Mouse (Mus musculus): ENCODE results near the gene Zup1. TPM values are rescaled to one million over a fixed set of nuclear protein-coding genes. Genes with fewer than 3 reads are reported as not detected.
"Not testable (repeated sequence)": the region's sequence is repeated elsewhere in the genome, so short reads cannot be mapped to it uniquely, and the experiment has no call there.

Gene Zup1
- total RNA-seq (2021): 10 to 100 TPM; 14.9 to 18.5 TPM

- DNase-seq (ENCODE audit: low spot score in 2 of 2): peak; percentile 83 to 93
- intact Hi-C loops (cut with DNase I): no loop called here
Observed at GRCm38 (mm10) chr10:33950803-33951583, at the start of gene Zup1. Zup1 (minus strand) TSS chr10:33951269.

GRCm38 (mm10) chr10:33998397-33998796, 47.3 kb upstream of the Zup1 start:
- DNase-seq (ENCODE audit: low spot score in 2 of 2): no peak
- intact Hi-C loops (cut with DNase I): no loop called here

GRCm38 (mm10) chr10:33996686-33997085, 45.6 kb upstream of the Zup1 start:
- intact Hi-C loops (cut with DNase I): not testable (repeated sequence)

GRCm38 (mm10) chr10:33986771-33987170, 35.7 kb upstream of the Zup1 start:
- intact Hi-C loops (cut with DNase I): loop anchor here (2.0 kb wide), 1 partner anchor 340 kb away; no protein-coding TSS in a partner anchor
- peak; percentile 78 to 85 for DNase-seq (ENCODE audit: low spot score in 2 of 2)

More at GRCm38 (mm10) chr10:33996686-33997085, 45.6 kb upstream of the Zup1 start:
- peak in 1 of 2 experiments; percentile 15 for DNase-seq (ENCODE audit: low spot score in 2 of 2)

GRCm38 (mm10) chr10:33974781-33975494, 23.9 kb upstream of the Zup1 start:
- intact Hi-C loops (cut with DNase I): no loop called here

GRCm38 (mm10) chr10:33952509-33952908, 1.4 kb upstream of the Zup1 start:
- intact Hi-C loops (cut with DNase I): no loop called here
- DNase-seq (ENCODE audit: low spot score in 2 of 2): no peak

More at GRCm38 (mm10) chr10:33974781-33975494, 23.9 kb upstream of the Zup1 start:
- no peak for DNase-seq (ENCODE audit: low spot score in 2 of 2)

GRCm38 (mm10) chr10:33946336-33946735, 4.7 kb downstream of the Zup1 start:
- intact Hi-C loops (cut with DNase I): no loop called here
- peak; percentile 16 to 70 for DNase-seq (ENCODE audit: low spot score in 2 of 2)

- intact Hi-C loops (cut with DNase I): no loop called here
- DNase-seq (ENCODE audit: low spot score in 2 of 2): no peak
Observed at GRCm38 (mm10) chr10:33945390-33945789, 5.7 kb downstream of the Zup1 start.

- intact Hi-C loops (cut with DNase I): no loop called here
- DNase-seq (ENCODE audit: low spot score in 2 of 2): no peak
Observed at GRCm38 (mm10) chr10:33940702-33941101, 10.4 kb downstream of the Zup1 start.

GRCm38 (mm10) chr10:33905489-33905888, 45.6 kb downstream of the Zup1 start:
- intact Hi-C loops (cut with DNase I): no loop called here
- no peak for DNase-seq (ENCODE audit: low spot score in 2 of 2)

- DNase-seq (ENCODE audit: low spot score in 2 of 2): peak; percentile 60 to 71
Observed at GRCm38 (mm10) chr10:33904530-33905481, 46.3 kb downstream of the Zup1 start, which contains the start of gene Rsph4a. Rsph4a (plus strand) TSS chr10:33905111.

GRCm38 (mm10) chr10:33901520-33901919, 49.5 kb downstream of the Zup1 start:
- intact Hi-C loops (cut with DNase I); DNase-seq (ENCODE audit: low spot score in 2 of 2): not testable (repeated sequence)

More at GRCm38 (mm10) chr10:33904530-33905481, 46.3 kb downstream of the Zup1 start, which contains the start of gene Rsph4a:
- intact Hi-C loops (cut with DNase I): no loop called here

- DNase-seq (ENCODE audit: low spot score in 2 of 2); intact Hi-C loops (cut with DNase I): not testable (repeated sequence)
Observed at GRCm38 (mm10) chr10:33882411-33882810, 68.7 kb downstream of the Zup1 start.

- intact Hi-C loops (cut with DNase I): no loop called here
- no peak for DNase-seq (ENCODE audit: low spot score in 2 of 2)
Observed at GRCm38 (mm10) chr10:33872672-33873398, 78.2 kb downstream of the Zup1 start.

GRCm38 (mm10) chr10:33870441-33870840, 80.6 kb downstream of the Zup1 start:
- no peak for DNase-seq (ENCODE audit: low spot score in 2 of 2)
- intact Hi-C loops (cut with DNase I): loop anchor here (1.0 kb wide), 1 partner anchor 342 kb away; no protein-coding TSS in a partner anchor

Measured in left cerebral cortex, postnatal 25 days (tissue).